Mouse (Mus musculus): ENCODE data around the gene Tnr.

The Tnr gene

DNA sequence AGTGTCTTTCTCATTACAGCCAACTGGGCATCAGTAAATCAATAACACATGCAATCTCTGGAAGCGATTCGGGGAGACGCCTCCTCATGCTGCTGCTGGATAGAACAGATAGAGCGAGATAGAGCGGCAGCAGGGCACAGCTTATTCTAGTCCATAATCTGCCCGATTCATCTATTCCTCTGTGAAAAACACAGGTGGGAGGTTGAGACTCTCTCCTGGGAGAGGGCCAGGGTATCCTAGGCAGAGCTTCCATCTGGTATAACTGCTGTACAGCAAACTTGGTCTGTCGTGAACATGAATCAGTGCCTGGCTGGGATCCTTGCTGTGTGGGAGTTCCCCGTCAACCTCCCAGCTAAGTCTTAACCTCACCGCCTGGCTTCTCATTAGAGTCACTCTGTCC is 193.4 kb downstream of the Tnr start:
- DNase-seq (ENCODE audit: low spot score) = no peak

DNA sequence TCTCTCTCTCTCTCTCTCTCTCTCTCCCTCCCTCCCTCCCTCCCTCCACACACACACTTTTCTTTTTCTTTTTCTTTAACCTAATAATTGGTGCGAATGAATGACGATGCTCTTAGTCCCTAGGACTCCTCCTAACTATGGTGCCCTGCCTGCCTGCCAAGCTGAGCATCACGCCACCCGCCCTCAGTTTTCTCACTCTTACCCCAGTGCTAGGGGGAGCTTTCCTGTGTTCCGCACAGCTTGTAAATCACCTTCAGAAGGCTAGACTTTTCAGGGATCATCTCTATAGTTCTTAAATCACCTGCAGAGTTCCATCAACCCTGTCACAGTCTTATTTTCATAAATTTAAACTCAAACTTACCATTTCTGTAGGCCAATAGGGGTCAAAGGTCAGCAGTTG is 200.2 kb downstream of the Tnr start:
- DNase-seq (ENCODE audit: low spot score) = no peak

DNA sequence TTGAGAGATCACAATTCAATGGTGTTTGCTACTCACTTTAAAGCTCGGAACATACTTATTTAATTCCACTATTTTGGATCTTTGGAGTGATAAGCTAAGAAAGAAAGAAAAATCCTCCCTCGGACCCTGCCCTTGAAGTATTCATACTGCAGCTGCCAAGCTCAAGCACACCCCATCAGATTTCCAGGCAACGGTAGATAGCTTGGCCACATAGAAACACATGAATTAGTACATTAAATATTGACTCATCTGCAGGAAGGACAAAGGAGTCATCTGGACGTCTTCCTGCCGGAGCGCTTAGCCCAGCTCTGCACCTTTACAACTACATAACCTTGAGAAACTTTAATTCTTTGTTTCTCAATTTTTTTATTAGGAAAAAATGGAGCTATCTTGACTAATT is 205.7 kb downstream of the Tnr start:
- DNase-seq (ENCODE audit: low spot score) = no peak

DNA sequence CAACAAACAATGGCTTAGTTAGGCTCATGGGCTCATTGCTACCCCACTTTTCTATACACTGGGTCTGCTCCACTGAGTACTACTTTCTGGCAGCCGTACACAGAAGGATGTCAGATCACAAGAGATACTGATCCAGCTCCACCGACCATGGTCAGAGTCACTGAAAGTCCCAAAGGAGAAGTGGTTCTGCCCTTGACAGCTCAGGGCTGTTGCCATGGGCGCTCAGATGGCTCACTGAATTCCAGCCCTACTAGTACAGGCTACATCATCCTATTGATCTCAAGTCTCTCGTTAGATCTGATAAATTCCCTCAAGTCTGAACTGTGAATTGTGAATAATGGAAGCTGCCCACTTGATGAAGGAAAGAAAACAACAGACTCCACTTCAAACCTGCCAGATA is 207.3 kb downstream of the Tnr start:
- DNase-seq (ENCODE audit: low spot score) = no peak

DNA sequence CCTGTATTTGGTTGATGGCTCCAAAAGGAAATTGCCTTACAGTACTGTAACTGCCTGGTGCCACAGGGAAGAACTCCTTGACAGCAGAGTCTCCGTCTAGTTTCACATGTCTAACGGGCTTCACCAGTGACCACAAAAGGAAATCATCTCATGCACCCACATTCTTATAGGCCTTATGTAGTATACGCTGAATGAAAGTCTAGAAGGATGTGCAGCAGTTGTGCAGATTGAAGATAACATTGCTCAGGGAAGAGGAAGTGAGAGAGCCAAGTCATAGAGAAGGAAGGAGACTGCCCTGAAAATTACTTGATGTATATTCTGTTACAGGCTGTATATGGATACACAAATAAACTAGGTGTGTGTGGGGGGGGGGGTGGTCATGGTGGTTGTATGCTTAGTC is 211.5 kb downstream of the Tnr start:
- no peak for DNase-seq (ENCODE audit: low spot score)

DNA sequence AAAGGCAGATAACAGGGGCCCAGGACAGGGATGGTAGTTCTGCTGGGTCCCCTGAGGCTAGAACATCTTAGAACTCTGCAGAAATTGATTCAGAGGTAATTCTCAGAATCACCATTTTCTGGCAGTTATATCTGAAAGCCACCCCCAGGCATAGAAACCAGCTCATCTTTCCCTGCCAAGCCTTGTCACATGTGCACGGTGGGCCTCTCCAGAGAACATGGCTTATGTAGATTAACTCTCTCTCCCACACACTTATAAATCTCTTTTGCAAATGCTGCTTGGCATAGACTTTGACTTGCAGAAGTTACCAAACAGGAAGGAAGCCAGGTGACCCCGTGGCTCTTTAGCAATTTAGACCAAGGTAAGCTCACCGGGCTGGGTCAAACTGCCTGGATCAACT is 215.9 kb downstream of the Tnr start:
- no peak for DNase-seq (ENCODE audit: low spot score)

DNA sequence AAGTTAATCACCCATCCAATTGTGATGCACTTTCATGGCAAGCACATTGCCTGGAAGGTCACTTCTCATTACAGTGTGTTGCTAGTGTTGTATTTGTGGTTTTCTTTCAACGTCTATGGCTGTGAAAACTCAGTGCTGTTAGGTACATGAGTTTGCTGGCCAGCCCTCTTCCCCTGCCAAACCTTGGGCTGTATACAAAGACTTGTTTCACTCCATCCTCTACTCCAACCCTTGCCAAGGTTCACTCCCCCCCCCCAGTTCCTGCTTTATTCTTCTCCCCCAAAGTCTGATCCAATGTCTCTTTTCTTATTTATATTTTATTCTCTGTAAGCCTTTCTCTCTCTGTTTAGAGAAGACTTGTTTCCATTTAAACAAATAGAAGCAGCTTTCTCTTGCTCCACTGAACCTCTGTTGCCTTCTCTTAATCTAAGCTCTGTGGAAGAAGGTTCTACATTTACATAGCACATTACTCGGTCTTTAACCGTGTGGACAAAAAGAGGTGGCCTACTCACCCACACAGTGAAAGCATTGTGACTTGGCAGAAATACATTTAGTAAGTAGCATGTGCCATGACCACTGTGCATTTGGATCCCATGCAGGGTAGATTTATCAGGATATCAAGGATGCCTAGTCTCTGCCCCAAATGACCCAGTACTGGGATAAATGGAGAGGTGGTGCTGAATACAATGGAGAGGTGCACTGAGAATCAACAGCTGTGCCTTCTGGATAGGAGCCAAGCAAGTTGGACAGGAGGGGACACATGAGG is 217.9 kb downstream of the Tnr start:
- DNase-seq (ENCODE audit: low spot score) = no peak

DNA sequence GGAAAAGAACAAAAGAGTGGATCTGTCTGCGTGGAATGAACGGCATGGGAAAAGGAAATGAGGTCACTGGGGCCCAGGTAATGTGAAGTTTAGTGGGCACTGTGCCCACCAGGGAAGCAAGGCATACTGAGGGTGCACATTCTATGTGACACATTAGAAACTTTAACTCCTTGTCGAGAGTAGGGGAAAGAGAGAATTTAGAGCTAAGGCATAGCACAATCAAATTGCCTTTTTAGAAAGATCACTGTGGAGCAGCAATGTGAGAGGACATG is 218.4 kb downstream of the Tnr start:
- DNase-seq (ENCODE audit: low spot score) = no peak

DNA sequence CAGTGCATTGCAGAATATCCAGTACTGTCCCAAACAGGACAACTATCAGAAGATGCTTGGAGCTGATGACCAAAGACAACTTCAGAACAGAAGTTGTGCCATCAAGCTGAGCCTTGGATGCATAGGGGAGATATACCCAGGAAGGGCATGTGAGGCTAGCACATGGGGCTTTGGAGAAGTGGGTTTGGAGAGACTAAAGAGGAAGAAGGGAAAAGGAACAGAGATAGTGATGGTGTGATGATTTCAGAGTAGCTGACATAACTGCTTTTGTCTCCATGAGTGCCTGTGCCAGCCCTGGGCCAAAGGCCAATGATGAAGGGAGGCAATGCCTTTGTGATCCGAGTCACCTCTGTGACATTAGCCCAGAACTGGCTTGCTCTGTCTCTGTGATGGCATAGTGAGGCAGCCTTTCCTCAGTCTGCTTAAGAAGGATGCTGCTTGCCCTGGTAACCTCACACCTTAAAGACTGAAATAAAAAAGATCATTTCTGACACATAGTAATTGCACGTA is 220.2 kb downstream of the Tnr start:
- DNase-seq (ENCODE audit: low spot score) = no peak

DNA sequence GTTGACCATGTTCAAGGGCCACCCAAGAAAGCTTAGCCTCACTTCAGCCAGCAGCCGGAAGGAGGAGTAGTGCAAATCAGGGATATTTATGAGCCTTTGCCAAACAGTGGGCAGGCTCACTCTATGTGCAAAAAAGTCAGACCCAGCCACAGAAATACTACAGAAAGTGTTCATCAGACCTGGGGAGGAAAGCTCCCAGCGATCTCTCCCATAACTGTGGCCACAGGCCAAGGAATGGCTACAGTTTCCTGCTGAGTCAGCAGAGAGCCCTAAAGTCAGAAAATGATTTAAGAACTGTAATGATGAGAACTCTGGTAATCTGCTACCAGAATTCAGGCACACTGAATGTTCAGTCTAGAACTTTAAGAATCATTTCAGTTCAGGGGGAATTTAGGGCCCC is 221.7 kb downstream of the Tnr start:
- no peak for DNase-seq (ENCODE audit: low spot score)

DNA sequence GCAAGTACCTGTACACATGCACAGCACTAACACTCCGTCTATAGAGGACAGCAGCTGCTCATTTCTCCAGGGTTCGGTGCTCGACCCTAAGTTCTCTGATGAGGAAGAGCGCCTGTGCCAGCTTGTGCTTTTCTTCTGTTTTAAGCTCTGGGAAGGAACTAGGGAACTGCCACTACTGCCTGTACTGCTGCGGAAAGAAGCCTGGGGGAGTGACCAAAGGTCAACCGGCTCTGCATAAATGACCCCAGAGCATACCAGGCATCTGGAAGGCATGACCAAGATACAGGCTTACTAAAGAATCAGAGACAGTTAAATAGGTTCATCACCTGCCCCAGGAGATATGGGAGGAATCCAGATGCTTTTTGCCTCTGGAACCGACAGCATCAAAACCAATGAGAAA is 224.4 kb downstream of the Tnr start:
- no peak for DNase-seq (ENCODE audit: low spot score)

DNA sequence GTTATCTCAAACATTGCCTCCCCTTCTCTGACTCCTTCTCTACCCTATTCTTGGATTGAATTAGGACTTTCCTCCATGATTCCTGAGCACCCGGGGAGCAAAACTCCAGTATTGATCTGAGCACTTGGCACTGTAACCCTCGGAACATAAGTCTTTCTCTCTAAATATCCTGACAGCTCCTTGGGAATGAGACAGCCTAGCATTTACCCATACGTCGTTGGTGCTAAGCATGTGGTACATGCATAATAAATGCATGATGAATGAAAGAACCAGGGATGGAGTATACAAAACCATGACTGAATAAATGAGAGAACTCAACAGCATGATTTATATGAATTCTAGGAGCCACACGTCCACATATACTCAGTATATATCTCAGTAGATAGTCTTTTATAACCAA is 226.8 kb downstream of the Tnr start:
- DNase-seq (ENCODE audit: low spot score) = no peak

DNA sequence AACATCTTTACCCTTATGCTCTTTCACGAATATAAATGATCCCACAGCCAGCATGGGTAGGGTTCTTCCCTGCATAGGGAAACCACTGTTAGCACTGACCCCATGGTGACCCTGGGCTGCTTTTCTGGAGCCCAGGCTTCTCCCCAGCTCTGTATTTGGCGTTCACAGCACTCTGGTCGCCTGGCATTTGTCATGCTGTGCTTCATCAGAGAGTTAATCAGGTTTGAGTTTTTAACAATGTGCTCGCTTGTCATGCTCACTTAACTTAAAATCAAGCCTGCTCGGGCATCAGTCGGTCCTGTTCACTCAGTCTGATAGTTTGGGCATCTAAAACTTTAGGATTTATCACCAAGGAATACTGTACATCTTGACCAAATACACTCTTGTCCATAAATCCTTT is 227.3 kb downstream of the Tnr start:
- DNase-seq (ENCODE audit: low spot score) = no peak

DNA sequence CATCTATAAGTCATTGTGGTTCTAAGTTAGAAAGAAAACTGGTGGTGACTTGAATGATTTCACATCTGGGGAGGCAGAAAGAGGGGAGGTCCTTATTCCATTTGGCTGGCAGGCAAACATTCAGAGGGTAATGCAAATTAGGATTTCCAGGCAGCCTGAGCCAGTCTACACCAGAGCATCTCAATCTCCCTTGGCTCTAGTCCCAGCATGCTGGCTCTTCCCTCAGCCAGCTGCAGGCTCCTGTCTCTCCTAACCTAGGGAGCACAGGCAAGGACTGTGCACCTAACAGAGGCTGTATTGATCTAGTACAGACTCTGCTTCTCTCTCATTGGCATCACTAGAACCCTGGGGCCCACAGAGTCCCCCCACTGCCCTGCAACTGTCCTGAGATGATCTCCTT is 237.4 kb downstream of the Tnr start:
- no peak for DNase-seq (ENCODE audit: low spot score)

DNA sequence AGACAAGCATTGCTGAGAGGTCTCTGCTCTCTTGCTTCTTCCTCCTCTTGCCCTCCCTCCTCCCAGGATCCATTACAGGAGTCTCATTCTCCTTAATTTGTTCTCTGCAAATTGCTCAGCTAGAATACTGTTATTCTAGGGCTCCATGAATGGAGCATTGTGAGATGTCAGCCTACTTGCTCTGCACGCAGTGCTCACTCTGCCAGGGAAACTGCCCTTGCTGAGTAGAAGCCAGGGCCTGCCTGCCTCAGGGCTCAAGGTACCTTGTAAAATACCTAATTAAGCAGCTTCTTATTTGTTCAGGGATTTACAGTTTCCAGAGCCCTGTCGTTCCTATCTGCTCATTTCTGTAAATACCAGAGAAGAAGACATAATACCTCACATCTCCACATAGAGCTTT is 240.3 kb downstream of the Tnr start:
- no peak for DNase-seq (ENCODE audit: low spot score)

DNA sequence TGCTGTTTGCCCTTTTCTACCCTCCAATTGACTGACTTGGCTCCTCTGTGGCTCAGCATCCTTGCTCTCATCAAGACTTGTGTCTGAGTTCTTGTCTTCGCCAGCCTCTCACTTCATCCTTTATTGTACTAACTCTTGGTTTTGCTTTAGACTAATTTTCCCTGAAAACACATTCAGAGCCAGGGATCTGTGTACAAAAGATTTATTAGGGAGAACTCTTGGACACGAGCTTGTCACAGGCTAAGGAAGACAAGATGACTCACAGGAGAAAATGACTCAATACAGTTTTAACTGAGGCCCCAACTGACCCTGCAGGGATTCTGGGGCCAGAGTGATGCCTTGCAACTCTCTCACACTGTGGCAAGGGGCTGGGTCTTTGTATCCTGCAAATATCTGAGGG is 241.3 kb downstream of the Tnr start:
- DNase-seq (ENCODE audit: low spot score) = no peak

DNA sequence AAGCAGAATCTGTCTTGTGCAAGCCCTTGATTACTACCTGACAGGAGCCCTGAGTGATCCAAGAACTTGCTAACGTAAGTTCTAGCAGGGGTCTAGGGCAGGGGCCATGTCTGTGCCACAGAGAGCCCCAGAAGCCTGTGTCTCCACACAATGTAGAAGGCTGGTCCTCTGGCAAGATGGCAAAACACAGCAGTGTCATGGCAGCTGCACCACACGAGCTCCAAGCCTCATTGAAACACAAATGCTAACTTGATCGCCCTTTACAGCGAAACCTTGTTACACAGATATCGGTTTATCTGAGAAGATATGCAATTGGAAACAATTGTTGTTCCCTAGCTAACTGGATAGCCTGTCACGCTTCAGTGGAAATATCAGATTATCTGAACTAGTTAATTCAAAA is 246.4 kb downstream of the Tnr start:
- no peak for DNase-seq (ENCODE audit: low spot score)

DNA sequence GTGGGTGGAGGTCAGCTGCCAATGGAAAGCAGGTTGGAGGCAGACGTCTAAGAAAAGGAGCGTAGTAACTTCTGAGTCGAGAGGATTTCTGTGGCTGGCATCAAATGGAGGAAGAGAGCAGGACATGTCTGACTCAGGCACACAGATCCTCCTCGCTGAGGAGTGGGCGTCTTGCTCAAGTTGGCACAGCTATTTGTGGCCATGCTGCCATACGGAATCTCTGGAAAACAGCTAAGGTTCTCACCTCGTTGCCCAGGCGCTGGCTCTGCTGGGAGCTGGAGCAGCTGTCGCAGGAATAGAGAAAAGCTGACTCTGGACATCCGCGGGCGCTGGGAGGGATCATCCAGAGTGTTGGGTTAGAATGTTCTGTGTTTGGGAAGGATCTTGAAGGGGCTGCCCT is 250.1 kb downstream of the Tnr start:
- no peak for DNase-seq (ENCODE audit: low spot score)

DNA sequence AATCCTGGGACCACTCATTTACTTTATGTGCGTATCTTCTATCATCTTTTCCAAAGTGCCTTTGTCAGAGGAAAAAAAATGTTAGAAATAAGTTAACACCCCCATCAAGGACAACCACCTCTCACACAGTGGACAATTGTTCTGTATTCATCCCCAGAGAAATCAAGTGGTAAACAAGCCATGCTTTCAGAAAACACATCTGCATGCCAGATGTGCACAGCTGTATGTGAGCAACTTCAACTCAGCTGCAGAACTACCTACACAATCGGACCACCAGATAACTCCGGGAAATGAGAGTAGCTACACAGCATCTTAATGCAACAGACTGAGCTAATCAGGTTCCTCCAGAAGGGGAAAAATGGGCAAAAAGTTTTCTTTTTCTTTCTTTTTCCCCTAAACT is 251.6 kb downstream of the Tnr start:
- DNase-seq (ENCODE audit: low spot score) = no peak

DNA sequence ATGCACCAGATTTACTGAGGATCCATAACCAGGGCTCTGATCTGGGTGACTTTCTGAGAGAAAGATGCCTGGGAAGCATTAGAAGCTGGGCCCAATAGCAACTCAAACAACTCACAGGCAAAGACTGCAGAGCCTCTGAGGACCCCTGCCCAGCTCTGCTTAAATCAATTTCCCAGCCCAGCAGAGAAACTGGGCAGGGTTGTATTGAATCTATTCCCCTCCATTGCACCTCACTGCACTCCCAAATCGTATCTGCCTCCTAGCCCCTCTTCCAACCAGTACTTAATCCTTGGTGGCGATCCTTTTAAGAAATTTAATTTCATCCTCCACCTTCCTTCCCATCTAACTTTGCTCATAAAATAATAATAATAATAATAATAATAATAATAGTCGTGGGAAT is 253.5 kb downstream of the Tnr start:
- DNase-seq (ENCODE audit: low spot score) = no peak

DNA sequence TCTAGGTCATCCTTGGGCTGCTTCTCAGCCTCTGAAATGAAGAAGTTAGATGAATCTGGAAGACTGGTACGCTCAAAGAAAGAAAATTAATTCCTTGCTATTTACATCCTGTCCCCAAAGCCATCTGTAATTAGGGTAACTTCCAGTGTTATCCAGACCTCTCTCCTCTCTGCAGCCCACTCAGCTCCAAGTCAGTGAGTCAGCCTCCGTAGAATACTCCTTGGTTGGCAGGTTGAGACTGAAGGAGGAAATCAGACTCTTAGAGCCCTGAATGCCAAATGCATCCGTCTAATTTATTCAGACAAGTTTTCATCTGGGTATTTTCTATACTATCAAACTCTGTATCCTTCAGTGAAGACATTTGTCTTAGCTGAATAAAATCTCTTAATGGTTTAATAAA is 255.9 kb downstream of the Tnr start:
- no peak for DNase-seq (ENCODE audit: low spot score)

DNA sequence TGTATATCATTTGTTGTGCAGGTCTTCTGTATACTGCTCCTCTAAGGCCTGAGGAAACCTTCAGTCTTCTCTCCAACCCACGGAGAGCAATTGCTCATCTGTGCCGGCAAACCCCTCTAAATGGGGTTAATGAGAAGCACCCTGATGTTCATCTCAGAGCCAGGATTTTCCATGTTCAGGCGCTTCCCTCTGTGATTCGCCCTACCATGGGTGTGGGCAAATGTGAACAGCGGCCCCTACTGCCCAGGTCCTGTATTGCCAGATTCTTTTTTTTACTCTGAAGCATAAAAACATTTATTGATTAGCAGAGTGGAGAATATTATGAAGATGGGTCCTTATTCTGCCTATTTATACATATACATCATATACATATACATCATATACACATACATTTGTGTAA is 260.3 kb downstream of the Tnr start:
- no peak for DNase-seq (ENCODE audit: low spot score)

DNA sequence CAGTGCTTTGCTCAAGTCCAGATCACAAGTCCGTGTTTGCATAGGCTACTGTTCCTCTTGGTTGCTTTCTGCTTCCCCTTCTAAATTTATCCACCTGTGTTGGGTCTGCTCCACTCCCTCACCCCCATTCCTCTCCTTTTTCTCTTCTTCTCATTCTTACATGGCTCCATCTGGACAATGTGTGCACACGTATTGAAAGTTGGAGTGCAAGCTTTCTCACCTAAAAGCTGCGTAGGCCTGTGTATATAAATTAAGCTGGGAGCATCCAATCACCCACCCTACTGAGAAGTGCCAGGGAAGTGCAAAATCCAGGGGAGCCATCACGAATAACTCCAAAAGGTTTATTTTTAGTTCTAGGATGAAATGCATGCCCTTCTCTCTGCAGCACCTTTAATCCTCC is 264.7 kb downstream of the Tnr start:
- DNase-seq (ENCODE audit: low spot score) = no peak

DNA sequence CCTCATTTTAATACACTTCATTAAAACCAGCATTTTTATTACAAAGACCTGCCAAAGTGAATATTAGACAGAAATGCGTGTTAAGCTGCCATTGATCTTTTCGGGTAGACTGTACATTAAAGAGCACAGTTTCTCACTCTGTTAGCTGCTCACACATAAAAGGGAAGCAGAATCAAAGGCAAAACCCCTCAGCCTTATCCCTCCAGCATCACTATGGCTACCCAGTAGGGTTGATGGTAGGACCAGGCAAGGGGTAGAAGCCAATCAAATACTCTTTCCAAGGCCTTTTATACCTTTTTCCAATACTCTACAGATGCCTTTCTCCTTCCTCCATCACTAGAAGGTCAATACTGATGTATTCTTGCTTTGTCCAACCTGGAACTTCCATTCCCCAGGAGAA is 269.0 kb downstream of the Tnr start:
- no peak for DNase-seq (ENCODE audit: low spot score)

DNA sequence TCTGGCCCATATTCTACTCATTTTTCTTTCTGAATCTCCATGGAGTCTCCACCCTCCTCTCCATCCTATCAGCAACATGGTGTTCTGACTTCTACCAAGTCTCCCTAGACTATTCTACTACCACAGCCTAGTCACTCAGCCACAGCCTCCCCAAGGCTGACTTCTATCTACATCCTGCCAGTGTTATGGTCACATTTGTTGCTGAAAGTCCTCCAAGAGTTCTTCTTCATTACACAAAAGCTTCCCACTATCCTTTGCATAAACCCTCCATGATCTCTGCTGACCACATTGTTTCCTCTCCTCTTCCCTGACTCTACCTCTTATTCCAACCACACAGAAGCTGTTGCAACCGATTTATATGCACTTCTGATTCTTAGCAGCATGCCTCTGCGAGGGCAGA is 272.5 kb downstream of the Tnr start:
- no peak for DNase-seq (ENCODE audit: low spot score)
